Mouse (Mus musculus) forebrain, postnatal 0 days (tissue): ENCODE results near the gene Trmt44. TPM values are rescaled to one million over a fixed set of nuclear protein-coding genes. Genes with fewer than 3 reads are reported as not detected.

Experiments
- ATAC-seq: fragments of 200-750 bp; cut with Nextera tagmentation; 2 replicates; pipeline ENCODE4 v1.8.0; 2017; ENCODE audit warnings: mild to moderate bottlenecking, moderate library complexity
- DNase-seq: peaks from one replicate; pipeline ENCODE4 v3.0.0-alpha.2; 2015
- H3K27ac ChIP-seq: fragments of 300-500 bp; sonication (generic); 2 replicates; pipeline ENCODE4 v1.5.1; 2014; ENCODE audit warnings: low read depth, mild to moderate bottlenecking, antibody characterized with exemption, low read length, moderate library complexity, mixed read lengths
- H3K27me3 ChIP-seq: fragments of 300-500 bp; sonication (generic); 2 replicates; pipeline ENCODE4 v1.6.1; 2014; ENCODE audit warnings: mild to moderate bottlenecking, low read length, mixed read lengths; ENCODE audit not compliant: insufficient read depth
- H3K36me3 ChIP-seq: fragments of 300-500 bp; sonication (generic); 2 replicates; pipeline ENCODE4 v1.6.1; 2014; ENCODE audit warnings: mild to moderate bottlenecking, moderate library complexity; ENCODE audit not compliant: insufficient read depth
- H3K4me1 ChIP-seq: fragments of 300-500 bp; sonication (generic); 2 replicates; pipeline ENCODE4 v1.6.1; 2014; ENCODE audit warnings: antibody characterized with exemption; ENCODE audit not compliant: insufficient read depth
- H3K4me2 ChIP-seq: fragments of 300-500 bp; sonication (generic); 2 replicates; pipeline ENCODE4 v1.6.1; 2014; ENCODE audit warnings: low read depth, mild to moderate bottlenecking, moderate library complexity
- H3K4me3 ChIP-seq: fragments of 300-500 bp; sonication (generic); 2 replicates; pipeline ENCODE4 v1.5.1; 2014; ENCODE audit warnings: low read depth, low read length, mixed read lengths
- H3K9ac ChIP-seq: fragments of 300-500 bp; sonication (generic); 2 replicates; pipeline ENCODE4 v1.6.1; 2014; ENCODE audit warnings: mild to moderate bottlenecking
- H3K9me3 ChIP-seq: fragments of 300-500 bp; sonication (generic); 2 replicates; pipeline ENCODE4 v1.6.1; 2016; ENCODE audit warnings: low read length
- CTCF ChIP-seq: sonication (generic); IDR thresholded peaks from 2 replicates; pipeline ENCODE4 v1.5.1; 2016; ENCODE audit warnings: antibody characterized with exemption, control low read depth, low read depth
- WGBS: fragments of 180-500 bp; shearing (Covaris S2); extraction: QIAGEN DNeasy Blood & Tissue Kit; methylation state at CpG from one replicate; pipeline ENCODE4 v1.1.7; 2014; 5-methylcytosine and 5-hydroxymethylcytosine counted together
- polyA plus RNA-seq: library from polyadenylated mRNA; unstranded; fragments of >200 nt; fragmentation: Nextera tagmentation; extraction: Ambion mirVana; gene quantifications from 2 replicates; pipeline ENCODE4 v1.2.1, GENCODE M21; 2015
- total RNA-seq: library from RNA; depleted of rRNA; stranded (reverse); fragments of >200 nt; gene quantifications from 2 replicates; pipeline ENCODE4 v1.2.3, GENCODE M21; 2014

The Trmt44 gene
- total and polyA plus RNA-seq, 2 experiments from 2014 or later = 3.5 to 12.3 TPM

GRCm38 (mm10) chr5:35546127-35546526, 28.7 kb downstream of the Trmt44 start:
- DNase-seq (no peak), ATAC-seq (no peak)
- Histone ChIP-seq H3K27ac (no peak overlapping the region), H3K9me3 (no peaks in the 10 kb centered on the region), H3K4me2 (no peak overlapping the region), H3K36me3 (no peaks in the 10 kb centered on the region), H3K4me1 (no peaks in the 10 kb centered on the region), H3K27me3 (no peaks in the 10 kb centered on the region), H3K4me3 (no peak overlapping the region), H3K9ac (no peak overlapping the region)
- no peak for TF ChIP-seq CTCF

GRCm38 (mm10) chr5:35541059-35541790, 33.6 kb downstream of the Trmt44 start:
- Histone ChIP-seq H3K36me3 (no peaks in the 10 kb centered on the region), H3K9ac (no peak overlapping the region), H3K27me3 (no peaks in the 10 kb centered on the region), H3K27ac (no peak overlapping the region), H3K9me3 (no peaks in the 10 kb centered on the region), H3K4me3 (no peak overlapping the region), H3K4me1 (no peaks in the 10 kb centered on the region), H3K4me2 (no peak overlapping the region)
- 75% methylated on average over 4 of the region's 4 CpGs for WGBS
- DNase-seq (no peak), ATAC-seq (no peak)
- TF ChIP-seq CTCF = no peak

GRCm38 (mm10) chr5:35540555-35540954, 34.3 kb downstream of the Trmt44 start:
- ATAC-seq = no peak
- no peak for TF ChIP-seq CTCF
- no peak for DNase-seq

DNA sequence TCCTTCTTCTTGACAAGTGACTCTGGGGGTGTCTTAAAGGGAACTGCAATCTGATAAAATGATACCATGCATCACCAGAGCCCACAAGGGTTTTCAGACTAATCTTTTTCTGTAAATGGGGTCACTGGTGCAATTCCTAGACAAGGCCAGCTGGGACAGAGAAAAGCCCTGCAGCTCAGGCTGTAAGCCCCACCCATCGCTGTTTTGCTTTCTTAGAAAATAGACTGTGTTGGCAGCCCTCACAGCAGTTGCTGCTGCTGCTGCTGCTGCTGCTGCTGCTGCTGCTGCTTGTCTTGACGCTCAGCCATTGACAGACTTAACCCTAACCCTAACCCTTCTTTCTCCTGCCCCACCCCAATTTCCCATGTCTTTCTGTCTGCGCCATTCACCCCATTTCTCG, 35.3 kb downstream of the Trmt44 start:
- WGBS = 46% methylated on average over 4 of the region's 4 CpGs
- TF ChIP-seq CTCF = no peak
- no peak overlapping the region for H3K4me2 ChIP-seq
- no peaks in the 10 kb centered on the region for H3K4me1 ChIP-seq
- H3K27me3 ChIP-seq = no peaks in the 10 kb centered on the region
- H3K36me3 ChIP-seq = no peaks in the 10 kb centered on the region
- H3K9me3 ChIP-seq = no peaks in the 10 kb centered on the region
- no peak overlapping the region for H3K9ac ChIP-seq
- no peak for ATAC-seq
- no peak overlapping the region for H3K4me3 ChIP-seq
- no peak for DNase-seq
- H3K27ac ChIP-seq = no peak overlapping the region

More at GRCm38 (mm10) chr5:35540555-35540954, 34.3 kb downstream of the Trmt44 start:
- Histone ChIP-seq H3K9me3 (no peaks in the 10 kb centered on the region), H3K4me1 (no peaks in the 10 kb centered on the region), H3K27me3 (no peaks in the 10 kb centered on the region), H3K4me2 (no peak overlapping the region), H3K9ac (no peak overlapping the region), H3K36me3 (no peaks in the 10 kb centered on the region), H3K4me3 (no peak overlapping the region), H3K27ac (no peak overlapping the region)
- 65% methylated on average over 5 of the region's 5 CpGs for WGBS

GRCm38 (mm10) chr5:35538022-35538421, 36.8 kb downstream of the Trmt44 start:
- Histone ChIP-seq H3K27me3 (no peaks in the 10 kb centered on the region), H3K4me3 (no peak overlapping the region), H3K9ac (no peak overlapping the region), H3K36me3 (no peaks in the 10 kb centered on the region), H3K9me3 (no peaks in the 10 kb centered on the region), H3K4me2 (no peak overlapping the region), H3K4me1 (no peaks in the 10 kb centered on the region), H3K27ac (no peak overlapping the region)
- no peak for TF ChIP-seq CTCF
- DNase-seq (no peak), ATAC-seq (no peak)
- 82% methylated on average over 3 of the region's 3 CpGs for WGBS

GRCm38 (mm10) chr5:35537474-35537873, 37.4 kb downstream of the Trmt44 start:
- no peaks in the 10 kb centered on the region for H3K9me3 ChIP-seq
- DNase-seq (no peak), ATAC-seq (no peak)
- 69% methylated on average over 1 of the region's 1 CpGs for WGBS
- no peak overlapping the region for H3K4me3 ChIP-seq
- H3K4me1 ChIP-seq = no peaks in the 10 kb centered on the region
- no peak overlapping the region for H3K4me2 ChIP-seq
- no peaks in the 10 kb centered on the region for H3K27me3 ChIP-seq
- no peaks in the 10 kb centered on the region for H3K36me3 ChIP-seq
- no peak for TF ChIP-seq CTCF
- no peak overlapping the region for H3K9ac ChIP-seq
- no peak overlapping the region for H3K27ac ChIP-seq

DNA sequence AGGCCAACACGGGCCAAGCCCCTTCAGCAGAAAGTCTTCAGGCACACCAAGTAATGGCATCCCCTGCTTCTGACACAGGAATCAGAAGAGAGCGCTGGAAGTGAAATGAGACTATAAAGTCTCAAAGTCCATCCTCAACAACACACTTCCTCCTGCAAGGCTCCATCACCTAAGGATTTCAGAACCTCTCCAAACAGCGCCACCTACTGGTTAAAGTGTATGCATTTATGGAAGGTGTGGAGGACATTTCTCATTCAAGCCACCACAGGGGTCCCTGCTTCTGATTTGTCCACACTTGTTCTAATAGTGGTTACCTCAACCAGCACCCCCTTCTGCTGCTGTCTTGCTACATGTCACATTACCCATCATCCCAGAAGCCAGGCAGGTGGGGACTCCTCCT, 38.6 kb downstream of the Trmt44 start:
- no peak for ATAC-seq
- Histone ChIP-seq H3K9me3 (no peaks in the 10 kb centered on the region), H3K9ac (no peak overlapping the region), H3K27me3 (no peaks in the 10 kb centered on the region), H3K4me2 (no peak overlapping the region), H3K27ac (no peak overlapping the region), H3K36me3 (no peaks in the 10 kb centered on the region), H3K4me1 (no peaks in the 10 kb centered on the region), H3K4me3 (no peak overlapping the region)
- WGBS = 65% methylated on average over 3 of the region's 3 CpGs
- TF ChIP-seq CTCF = peak; percentile 52
- no peak for DNase-seq

DNA sequence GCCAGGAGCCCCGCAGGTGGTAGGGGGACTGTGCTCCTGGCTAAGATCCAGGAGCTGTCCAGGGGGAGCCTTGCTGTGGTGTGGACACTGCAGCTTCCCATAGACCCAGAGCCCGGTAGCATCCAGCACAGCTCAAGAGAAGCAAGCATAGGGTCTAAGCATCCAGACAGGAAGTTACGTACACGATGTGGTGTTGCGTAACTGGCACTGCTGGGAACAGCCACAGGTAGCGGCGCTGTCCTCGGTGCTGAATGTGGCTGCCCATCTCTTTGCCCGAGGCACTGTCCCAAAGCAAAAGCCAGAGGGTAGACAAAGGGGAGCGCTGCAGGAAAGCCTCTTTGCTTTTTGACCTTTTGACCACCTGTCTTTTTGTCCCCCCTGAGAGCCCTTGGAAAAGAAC, 43.3 kb downstream of the Trmt44 start:
- H3K4me1 ChIP-seq = no peaks in the 10 kb centered on the region
- no peaks in the 10 kb centered on the region for H3K27me3 ChIP-seq
- DNase-seq = no peak
- no peak overlapping the region for H3K4me3 ChIP-seq
- no peak for ATAC-seq
- H3K9me3 ChIP-seq = no peaks in the 10 kb centered on the region
- no peak overlapping the region for H3K9ac ChIP-seq
- H3K36me3 ChIP-seq = no peaks in the 10 kb centered on the region
- no peak overlapping the region for H3K27ac ChIP-seq
- 14% methylated on average over 10 of the region's 10 CpGs for WGBS
- H3K4me2 ChIP-seq = no peak overlapping the region
- no peak for TF ChIP-seq CTCF
